Mouse (Mus musculus): Measurements from ENCODE around the gene Brwd3. TPM values are rescaled to one million over a fixed set of nuclear protein-coding genes. Genes with fewer than 3 reads are reported as not detected.

Brwd3 gene
- polyA plus RNA-seq, 1 experiment = 0.62 TPM

DNA sequence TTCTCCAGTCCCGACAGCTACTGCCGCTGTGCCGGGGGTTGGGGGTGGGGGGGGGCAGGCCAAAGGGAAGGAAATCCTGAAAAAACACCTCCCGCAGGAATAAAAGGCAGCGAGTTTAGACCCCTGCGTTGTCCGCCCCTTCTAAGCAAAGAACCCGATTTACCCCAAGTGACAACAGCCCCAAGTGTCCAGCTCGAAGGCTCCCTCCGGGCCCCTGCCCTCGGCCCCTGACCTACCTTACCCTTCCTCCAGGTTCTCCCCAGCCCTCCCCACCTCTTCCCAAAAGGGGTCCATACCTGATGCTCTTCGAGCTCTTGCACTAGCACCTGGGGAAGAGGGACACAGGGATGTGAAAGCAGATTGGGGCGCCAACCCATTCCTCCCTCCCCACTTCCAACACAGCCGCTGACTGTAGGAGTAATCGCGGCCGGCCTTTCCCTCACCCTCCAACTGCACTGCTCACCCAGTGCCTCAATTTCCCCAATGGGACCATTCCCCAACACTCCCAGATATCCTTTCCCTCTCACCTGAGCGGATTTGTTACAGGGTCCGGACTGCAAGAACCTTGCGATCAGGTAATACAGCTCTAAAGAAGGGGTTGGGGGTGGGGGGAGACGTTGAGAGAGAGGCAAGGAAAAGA is 671 bp downstream of the Brwd3 start:
- Histone ChIP-seq H3K79me2 (ENCODE audit: control insufficient read depth, insufficient read depth) (peaks cover 8% of the 10 kb centered on the region), H3K27me3 (ENCODE audit: control insufficient read depth, insufficient read depth, insufficient read length) (no peaks in the 10 kb centered on the region), H3K4me2 (ENCODE audit: low read depth) (peak overlapping the region; percentile 18), H3ac (ENCODE audit: control insufficient read depth, insufficient read length) (peak overlapping the region; percentile 18), H3K4me3 (peak overlapping the region; percentile 82), H3K36me3 (ENCODE audit: control insufficient read depth, insufficient read depth) (no peaks in the 10 kb centered on the region)
- TF ChIP-seq MYOD1 (IDR thresholded peaks at IDR 0.05; ENCODE audit: control insufficient read depth in 1 of 3, insufficient read length in 2 of 3, low read depth in 2 of 3) (no peak), MAX (IDR thresholded peaks at IDR 0.05; ENCODE audit: low read depth) (no peak), SRF (IDR thresholded peaks at IDR 0.05; ENCODE audit: control insufficient read depth, insufficient read length, low read depth) (no peak), TCF3 (IDR thresholded peaks at IDR 0.05; ENCODE audit: insufficient read length, low read depth) (no peak), MYOG (IDR thresholded peaks at IDR 0.05; ENCODE audit: control insufficient read depth in 1 of 3, insufficient read depth in 1 of 3, insufficient read length in 2 of 3, low read depth in 2 of 3) (no peak), USF1 (IDR thresholded peaks at IDR 0.05; ENCODE audit: low read depth) (no peak), REST (IDR thresholded peaks at IDR 0.05; ENCODE audit: insufficient read depth, insufficient read length) (no peak), TCF12 (IDR thresholded peaks at IDR 0.05; ENCODE audit: insufficient read depth, poor library complexity, severe bottlenecking) (no peak), POLR2A (IDR thresholded peaks at IDR 0.05; ENCODE audit: insufficient read length, low read depth) (no peak), E2F4 (IDR thresholded peaks at IDR 0.05; ENCODE audit: insufficient read depth) (no peak), POLR2AphosphoS2 (IDR thresholded peaks at IDR 0.05; ENCODE audit: insufficient read length, low read depth) (no peak), CEBPB (IDR thresholded peaks at IDR 0.05; ENCODE audit: insufficient read depth, poor library complexity, severe bottlenecking) (no peak)

GRCm38 (mm10) chrX:108832674-108833189 is 1.4 kb downstream of the Brwd3 start:
- Histone ChIP-seq H3K79me2 (ENCODE audit: control insufficient read depth, insufficient read depth) (peaks cover 8% of the 10 kb centered on the region), H3ac (ENCODE audit: control insufficient read depth, insufficient read length) (peak overlapping the region; percentile 18), H3K27me3 (ENCODE audit: control insufficient read depth, insufficient read depth, insufficient read length) (no peaks in the 10 kb centered on the region), H3K36me3 (ENCODE audit: control insufficient read depth, insufficient read depth) (no peaks in the 10 kb centered on the region), H3K4me2 (ENCODE audit: low read depth) (peak overlapping the region; percentile 18), H3K4me3 (peak overlapping the region; percentile 82)
- no peak for TF ChIP-seq POLR2AphosphoS2 (IDR thresholded peaks at IDR 0.05; ENCODE audit: insufficient read length, low read depth)
- TF ChIP-seq SRF (IDR thresholded peaks at IDR 0.05; ENCODE audit: control insufficient read depth, insufficient read length, low read depth) = no peak
- TF ChIP-seq USF1 (IDR thresholded peaks at IDR 0.05; ENCODE audit: low read depth) = no peak
- TF ChIP-seq CEBPB (IDR thresholded peaks at IDR 0.05; ENCODE audit: insufficient read depth, poor library complexity, severe bottlenecking) = no peak
- TF ChIP-seq TCF12 (IDR thresholded peaks at IDR 0.05; ENCODE audit: insufficient read depth, poor library complexity, severe bottlenecking) = no peak
- no peak for TF ChIP-seq TCF3 (IDR thresholded peaks at IDR 0.05; ENCODE audit: insufficient read length, low read depth)
- TF ChIP-seq MYOD1 (IDR thresholded peaks at IDR 0.05; ENCODE audit: control insufficient read depth in 1 of 3, insufficient read length in 2 of 3, low read depth in 2 of 3) = no peak
- no peak for TF ChIP-seq E2F4 (IDR thresholded peaks at IDR 0.05; ENCODE audit: insufficient read depth)
- TF ChIP-seq REST (IDR thresholded peaks at IDR 0.05; ENCODE audit: insufficient read depth, insufficient read length) = no peak
- no peak for TF ChIP-seq POLR2A (IDR thresholded peaks at IDR 0.05; ENCODE audit: insufficient read length, low read depth)
- no peak for TF ChIP-seq MAX (IDR thresholded peaks at IDR 0.05; ENCODE audit: low read depth)
- no peak for TF ChIP-seq MYOG (IDR thresholded peaks at IDR 0.05; ENCODE audit: control insufficient read depth in 1 of 3, insufficient read depth in 1 of 3, insufficient read length in 2 of 3, low read depth in 2 of 3)

GRCm38 (mm10) chrX:108831231-108831630 is 2.9 kb downstream of the Brwd3 start:
- Histone ChIP-seq H3ac (ENCODE audit: control insufficient read depth, insufficient read length) (no peak overlapping the region), H3K36me3 (ENCODE audit: control insufficient read depth, insufficient read depth) (no peaks in the 10 kb centered on the region), H3K4me3 (no peak overlapping the region), H3K27me3 (ENCODE audit: control insufficient read depth, insufficient read depth, insufficient read length) (no peaks in the 10 kb centered on the region), H3K4me2 (ENCODE audit: low read depth) (no peak overlapping the region), H3K79me2 (ENCODE audit: control insufficient read depth, insufficient read depth) (peaks cover 8% of the 10 kb centered on the region)
- TF ChIP-seq TCF3 (IDR thresholded peaks at IDR 0.05; ENCODE audit: insufficient read length, low read depth) (no peak), SRF (IDR thresholded peaks at IDR 0.05; ENCODE audit: control insufficient read depth, insufficient read length, low read depth) (no peak), TCF12 (IDR thresholded peaks at IDR 0.05; ENCODE audit: insufficient read depth, poor library complexity, severe bottlenecking) (no peak), CEBPB (IDR thresholded peaks at IDR 0.05; ENCODE audit: insufficient read depth, poor library complexity, severe bottlenecking) (no peak), REST (IDR thresholded peaks at IDR 0.05; ENCODE audit: insufficient read depth, insufficient read length) (no peak), MYOG (IDR thresholded peaks at IDR 0.05; ENCODE audit: control insufficient read depth in 1 of 3, insufficient read depth in 1 of 3, insufficient read length in 2 of 3, low read depth in 2 of 3) (no peak), MAX (IDR thresholded peaks at IDR 0.05; ENCODE audit: low read depth) (no peak), USF1 (IDR thresholded peaks at IDR 0.05; ENCODE audit: low read depth) (no peak), POLR2A (IDR thresholded peaks at IDR 0.05; ENCODE audit: insufficient read length, low read depth) (no peak), E2F4 (IDR thresholded peaks at IDR 0.05; ENCODE audit: insufficient read depth) (no peak), POLR2AphosphoS2 (IDR thresholded peaks at IDR 0.05; ENCODE audit: insufficient read length, low read depth) (no peak), MYOD1 (IDR thresholded peaks at IDR 0.05; ENCODE audit: control insufficient read depth in 1 of 3, insufficient read length in 2 of 3, low read depth in 2 of 3) (no peak)

DNA sequence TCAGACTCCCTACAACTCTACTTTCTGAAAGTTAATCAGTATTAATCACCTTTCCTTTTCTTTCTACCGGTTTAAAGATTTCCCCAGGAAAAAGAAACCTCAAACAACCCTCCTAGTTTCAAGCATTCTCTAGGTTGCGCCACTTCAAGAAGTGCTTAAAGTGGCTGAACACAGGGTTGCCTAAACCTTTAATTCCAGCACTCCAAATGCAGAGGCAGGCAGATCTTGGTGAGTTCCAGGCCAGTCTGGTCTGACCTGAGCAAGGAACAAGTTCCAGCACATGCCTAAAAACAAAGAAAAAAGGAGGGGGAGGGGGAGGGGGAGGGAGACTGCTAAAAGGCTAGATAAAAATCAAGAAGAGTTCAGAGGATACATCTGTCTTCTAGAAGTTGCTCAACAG is 6.1 kb downstream of the Brwd3 start:
- H3K36me3 ChIP-seq (ENCODE audit: control insufficient read depth, insufficient read depth) = no peaks in the 10 kb centered on the region
- TF ChIP-seq SRF (IDR thresholded peaks at IDR 0.05; ENCODE audit: control insufficient read depth, insufficient read length, low read depth) = no peak
- no peak for TF ChIP-seq MYOD1 (IDR thresholded peaks at IDR 0.05; ENCODE audit: control insufficient read depth in 1 of 3, insufficient read length in 2 of 3, low read depth in 2 of 3)
- TF ChIP-seq REST (IDR thresholded peaks at IDR 0.05; ENCODE audit: insufficient read depth, insufficient read length) = no peak
- TF ChIP-seq E2F4 (IDR thresholded peaks at IDR 0.05; ENCODE audit: insufficient read depth) = no peak
- no peak for TF ChIP-seq CEBPB (IDR thresholded peaks at IDR 0.05; ENCODE audit: insufficient read depth, poor library complexity, severe bottlenecking)
- TF ChIP-seq USF1 (IDR thresholded peaks at IDR 0.05; ENCODE audit: low read depth) = no peak
- TF ChIP-seq MAX (IDR thresholded peaks at IDR 0.05; ENCODE audit: low read depth) = no peak
- TF ChIP-seq POLR2A (IDR thresholded peaks at IDR 0.05; ENCODE audit: insufficient read length, low read depth) = no peak
- no peak for TF ChIP-seq POLR2AphosphoS2 (IDR thresholded peaks at IDR 0.05; ENCODE audit: insufficient read length, low read depth)
- TF ChIP-seq MYOG (IDR thresholded peaks at IDR 0.05; ENCODE audit: control insufficient read depth in 1 of 3, insufficient read depth in 1 of 3, insufficient read length in 2 of 3, low read depth in 2 of 3) = no peak
- no peak for TF ChIP-seq TCF3 (IDR thresholded peaks at IDR 0.05; ENCODE audit: insufficient read length, low read depth)
- no peak for TF ChIP-seq TCF12 (IDR thresholded peaks at IDR 0.05; ENCODE audit: insufficient read depth, poor library complexity, severe bottlenecking)
- H3K4me2 ChIP-seq (ENCODE audit: low read depth) = no peak overlapping the region
- H3ac ChIP-seq (ENCODE audit: control insufficient read depth, insufficient read length) = no peak overlapping the region
- H3K79me2 ChIP-seq (ENCODE audit: control insufficient read depth, insufficient read depth) = peaks cover 4% of the 10 kb centered on the region
- H3K27me3 ChIP-seq (ENCODE audit: control insufficient read depth, insufficient read depth, insufficient read length) = no peaks in the 10 kb centered on the region
- H3K4me3 ChIP-seq = no peak overlapping the region
